Mouse (Mus musculus) spleen, embryonic (tissue): ENCODE data around the gene Slc39a13.
"Not testable (repeated sequence)": the region's sequence is repeated elsewhere in the genome, so short reads cannot be mapped to it uniquely, and the experiment has no call there.

ENCODE experiments used
- CTCF ChIA-PET: fragments of 350-600 bp; sonication (Branson Sonifier 250); formaldehyde crosslinking; loops from one replicate; lab custom pipeline; 2022; lab: Charles Lee

The Slc39a13 gene

GRCm38 (mm10) chr2:91033000-91033399 is 37.2 kb downstream of the Slc39a13 start:
- CTCF ChIA-PET = no interaction called here

DNA sequence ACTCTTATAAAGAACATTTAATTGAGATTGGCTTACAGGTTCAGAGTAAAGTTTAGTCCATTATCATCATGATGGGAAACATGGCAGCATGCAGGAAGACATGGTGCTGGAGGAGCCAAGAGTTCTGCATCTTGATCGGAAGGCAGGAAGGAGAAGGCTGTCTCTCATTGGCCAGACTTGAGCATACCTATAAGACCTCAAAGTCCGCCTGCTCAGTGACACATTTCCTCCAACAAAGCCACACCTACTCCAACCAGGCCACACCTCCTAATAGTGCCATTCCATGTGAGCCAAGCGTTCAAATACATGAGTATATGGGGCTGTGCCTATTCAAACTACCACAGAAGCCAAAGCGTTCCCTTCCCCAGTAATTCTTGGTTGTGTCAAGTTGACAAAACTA is 39.0 kb downstream of the Slc39a13 start:
- CTCF ChIA-PET = no interaction called here

DNA sequence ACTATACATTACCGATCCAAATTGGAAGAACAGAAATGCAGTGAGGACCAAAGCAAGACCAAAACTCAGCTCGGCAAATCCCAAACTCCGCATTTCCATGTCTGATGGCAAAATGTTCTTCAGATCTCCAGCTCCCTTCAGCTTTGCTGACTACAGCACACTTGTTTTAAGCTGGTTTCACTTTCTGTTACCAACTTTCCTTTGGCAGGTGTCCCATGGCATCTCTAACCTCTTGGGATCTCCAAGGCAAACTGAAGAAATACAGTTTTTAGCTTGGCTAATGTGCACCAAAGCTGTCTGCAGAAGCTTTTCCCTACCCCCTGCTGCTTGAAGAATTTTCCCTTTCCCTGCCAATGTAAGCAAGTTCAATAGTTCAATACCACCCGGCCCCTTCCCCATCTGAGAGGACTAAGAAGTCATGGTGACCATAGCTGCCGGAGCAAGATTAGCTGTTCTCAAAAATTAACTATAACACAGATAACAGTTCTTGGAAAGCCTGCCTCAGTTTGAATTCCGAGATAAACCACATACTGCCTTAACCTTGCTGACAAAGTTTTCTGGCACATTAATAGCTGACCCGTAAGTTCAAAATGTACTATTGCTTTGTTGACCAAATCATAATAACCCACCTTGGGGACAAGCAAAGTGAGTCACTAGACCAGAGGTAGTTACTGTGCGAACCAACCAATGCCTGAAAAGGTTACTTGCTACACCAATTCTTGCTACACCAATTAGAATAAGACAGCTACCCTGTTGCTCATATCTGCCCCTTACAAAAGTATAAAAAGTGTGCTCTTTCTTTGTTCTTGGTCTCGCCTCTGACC is 42.6 kb downstream of the Slc39a13 start:
- CTCF ChIA-PET = no interaction called here

DNA sequence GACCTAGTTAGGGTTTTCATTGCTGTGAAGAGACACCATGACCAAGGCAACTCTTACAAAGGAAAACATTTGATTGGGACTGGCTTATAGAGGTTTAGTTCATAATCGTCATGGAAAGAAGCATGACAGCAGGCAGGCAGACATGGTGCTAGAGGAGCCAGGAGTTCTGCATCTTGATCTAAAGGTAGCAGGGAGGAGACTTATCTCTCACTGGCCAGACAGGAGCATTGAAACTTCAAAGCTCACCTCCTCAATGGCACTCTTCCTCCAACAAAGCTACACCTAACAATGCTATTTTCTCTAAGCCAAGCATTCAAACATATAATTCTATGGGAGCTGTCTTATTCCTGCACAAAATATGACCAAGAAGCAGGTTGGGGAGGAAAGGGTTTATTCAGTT is 43.7 kb downstream of the Slc39a13 start:
- CTCF ChIA-PET = no interaction called here

DNA sequence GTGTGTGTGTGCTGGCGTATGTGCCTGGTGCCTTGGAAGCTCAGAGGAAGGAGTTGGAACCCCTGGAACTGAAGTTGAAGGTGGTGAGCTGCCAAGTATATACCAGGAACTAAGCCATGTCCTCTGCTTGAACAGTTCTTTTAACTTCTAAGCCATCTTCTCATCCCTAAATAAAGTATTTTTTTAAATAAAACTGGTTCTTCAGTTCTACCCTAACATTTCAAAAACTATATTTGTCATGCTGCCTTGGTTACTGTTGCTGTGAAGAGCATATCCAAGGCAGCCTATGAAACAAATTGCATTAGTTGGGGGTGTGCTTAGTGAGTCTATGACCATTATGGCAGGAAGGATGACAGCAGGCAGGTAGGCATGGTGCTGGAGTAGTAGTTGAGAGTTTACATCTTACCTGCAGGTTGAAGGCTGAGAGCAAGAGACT is 45.1 kb downstream of the Slc39a13 start:
- CTCF ChIA-PET = no interaction called here

DNA sequence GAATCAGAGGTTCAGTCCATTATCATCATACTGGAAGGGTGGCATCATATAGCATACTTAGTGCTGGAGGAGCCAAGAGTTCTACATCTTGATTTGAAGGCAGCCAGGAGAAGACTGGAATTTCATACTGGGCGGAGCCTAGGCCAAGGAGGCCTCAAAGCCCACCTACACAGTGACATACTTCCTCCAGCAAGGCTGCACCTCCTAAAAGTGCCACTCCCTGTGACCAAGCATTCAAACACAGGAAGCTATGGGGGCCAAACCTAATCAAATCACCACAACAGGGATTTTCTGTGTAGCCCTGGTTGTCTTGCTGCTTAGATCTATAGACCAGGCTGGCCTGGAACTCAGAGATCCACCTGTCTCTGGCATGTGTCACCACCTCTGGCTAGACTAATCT is 46.3 kb downstream of the Slc39a13 start:
- CTCF ChIA-PET = no interaction called here

DNA sequence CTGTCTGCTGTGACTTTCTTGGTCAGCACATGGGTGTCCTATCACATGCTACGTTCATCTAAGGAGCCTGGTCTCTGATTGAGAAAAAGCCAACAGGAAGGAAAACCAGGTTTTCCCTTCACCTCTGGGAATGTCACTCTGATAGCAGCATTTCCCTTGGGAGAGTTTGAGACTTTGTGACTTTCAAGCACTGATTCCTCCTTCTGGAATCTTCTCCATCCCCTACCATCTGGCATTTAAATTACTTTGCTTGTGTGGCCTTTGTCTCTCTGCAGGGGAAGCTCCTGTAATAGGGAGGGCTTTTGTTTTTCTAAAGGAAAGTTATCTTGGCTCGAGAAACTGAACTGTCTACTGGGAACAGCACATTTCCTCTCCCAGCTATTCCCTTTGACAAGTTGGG is 47.1 kb downstream of the Slc39a13 start:
- CTCF ChIA-PET = no interaction called here

GRCm38 (mm10) chr2:91022266-91022665 is 48.0 kb downstream of the Slc39a13 start:
- CTCF ChIA-PET = not testable (repeated sequence)

- CTCF ChIA-PET = interaction anchor here (0.7 kb wide), 1 partner anchor 490 kb away, joined by 3 read pairs; no protein-coding TSS in a partner anchor
These were observed 50.3 kb downstream of the Slc39a13 start for GRCm38 (mm10) chr2:91019911-91020310.

DNA sequence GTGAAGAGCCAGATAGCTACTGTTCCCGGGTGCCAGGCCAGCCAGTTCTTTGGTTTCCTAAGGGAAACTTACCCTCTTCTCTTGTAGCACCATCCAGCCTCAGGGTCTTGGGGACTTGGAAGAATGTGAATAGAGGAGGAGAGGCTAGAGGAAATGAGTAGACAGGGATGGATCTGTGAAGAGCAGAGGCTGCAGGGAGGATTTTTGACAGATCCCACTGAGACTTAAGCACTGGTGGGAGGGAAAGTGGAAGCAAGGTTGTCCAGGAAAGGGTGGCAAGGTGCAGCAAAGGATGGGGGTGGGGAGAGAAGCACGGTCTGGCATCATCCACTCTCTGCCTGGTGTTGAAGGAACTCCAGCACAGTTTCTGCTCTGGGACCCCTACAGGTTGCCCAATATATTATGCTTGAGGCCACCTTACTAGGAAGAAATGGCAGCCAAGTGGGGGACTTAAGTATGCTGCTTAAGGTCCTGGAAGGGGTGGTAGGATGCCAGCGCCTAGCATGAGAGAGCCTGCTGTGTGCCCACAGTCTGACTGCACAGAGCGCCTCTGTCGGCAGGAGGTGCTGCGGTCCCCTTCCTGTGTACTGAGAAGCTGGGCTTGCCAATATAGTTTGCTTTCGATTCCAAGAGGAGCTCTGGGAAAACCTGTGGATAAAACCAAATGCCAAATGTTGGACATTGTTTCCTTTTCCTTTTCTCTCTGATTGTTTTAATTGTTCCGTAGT is 52.0 kb downstream of the Slc39a13 start:
- CTCF ChIA-PET = interaction anchor here (0.7 kb wide), 1 partner anchor 205 kb away, joined by 3 read pairs; no protein-coding TSS in a partner anchor

DNA sequence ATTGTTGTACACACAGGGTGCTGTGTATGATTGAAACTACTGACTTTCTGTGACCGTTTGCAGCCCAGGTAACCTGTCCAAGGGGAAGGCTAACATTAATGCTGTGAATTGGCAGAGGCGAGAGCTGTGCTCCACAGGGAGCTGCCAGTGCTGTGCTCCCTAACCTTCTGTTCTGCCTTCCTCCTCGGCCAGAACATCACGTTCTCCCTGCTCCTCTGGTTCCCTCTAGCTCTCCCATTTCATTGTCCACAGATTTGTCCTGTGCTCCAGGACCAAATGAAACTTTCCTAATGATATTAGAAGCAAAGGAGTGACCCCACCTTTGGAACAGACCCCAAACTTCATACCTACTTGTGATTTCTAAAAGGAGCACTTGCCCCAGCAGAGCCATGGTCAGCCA is 54.8 kb downstream of the Slc39a13 start:
- CTCF ChIA-PET = no interaction called here

GRCm38 (mm10) chr2:91013881-91014280 is 56.3 kb downstream of the Slc39a13 start:
- CTCF ChIA-PET = no interaction called here
